Mouse (Mus musculus): ENCODE measurements around the gene Srp9. TPM values are rescaled to one million over a fixed set of nuclear protein-coding genes. Genes with fewer than 3 reads are reported as not detected.
A peak's percentile ranks its signal among the peaks of the same experiment; 100 is the strongest.
"Not testable (repeated sequence)": the region's sequence is repeated elsewhere in the genome, so short reads cannot be mapped to it uniquely, and the experiment has no call there.

The Srp9 gene
- polyA plus RNA-seq, 1 experiment: 75.1 TPM

- H3K4me2 ChIP-seq (ENCODE audit: low read depth); H3ac ChIP-seq (ENCODE audit: control insufficient read depth, insufficient read length); H3K79me2 ChIP-seq (ENCODE audit: control insufficient read depth, insufficient read depth); H3K27me3 ChIP-seq (ENCODE audit: control insufficient read depth, insufficient read depth, insufficient read length); H3K36me3 ChIP-seq (ENCODE audit: control insufficient read depth, insufficient read depth); H3K4me3 ChIP-seq: not testable (repeated sequence)
- TF ChIP-seq REST (IDR thresholded peaks at IDR 0.05; ENCODE audit: insufficient read depth, insufficient read length): peak; percentile 39
Measured at GRCm38 (mm10) chr1:182176985-182177384, 52.4 kb downstream of the Srp9 start.

GRCm38 (mm10) chr1:182181456-182182305 lies 57.1 kb downstream of the Srp9 start:
- H3K36me3 ChIP-seq (ENCODE audit: control insufficient read depth, insufficient read depth): no peaks in the 10 kb centered on the region
- H3K27me3 ChIP-seq (ENCODE audit: control insufficient read depth, insufficient read depth, insufficient read length): no peaks in the 10 kb centered on the region
- no peak overlapping the region for H3K4me3 ChIP-seq
- no peak overlapping the region for H3ac ChIP-seq (ENCODE audit: control insufficient read depth, insufficient read length)
- H3K4me2 ChIP-seq (ENCODE audit: low read depth): no peak overlapping the region
- TF ChIP-seq USF1 (IDR thresholded peaks at IDR 0.05; ENCODE audit: low read depth): no peak
- TF ChIP-seq SRF (IDR thresholded peaks at IDR 0.05; ENCODE audit: control insufficient read depth, insufficient read length, low read depth): no peak
- TF ChIP-seq REST (IDR thresholded peaks at IDR 0.05; ENCODE audit: insufficient read depth, insufficient read length): no peak
- no peak for TF ChIP-seq POLR2A (IDR thresholded peaks at IDR 0.05; ENCODE audit: insufficient read length, low read depth)
- TF ChIP-seq MYOG (IDR thresholded peaks at IDR 0.05; ENCODE audit: control insufficient read depth in 1 of 3, insufficient read depth in 1 of 3, insufficient read length in 2 of 3, low read depth in 2 of 3): no peak
- no peak for TF ChIP-seq MAX (IDR thresholded peaks at IDR 0.05; ENCODE audit: low read depth)
- no peak for TF ChIP-seq CEBPB (IDR thresholded peaks at IDR 0.05; ENCODE audit: insufficient read depth, poor library complexity, severe bottlenecking)
- no peak for TF ChIP-seq MYOD1 (IDR thresholded peaks at IDR 0.05; ENCODE audit: control insufficient read depth in 1 of 3, insufficient read length in 2 of 3, low read depth in 2 of 3)
- no peak for TF ChIP-seq TCF3 (IDR thresholded peaks at IDR 0.05; ENCODE audit: insufficient read length, low read depth)
- TF ChIP-seq POLR2AphosphoS2 (IDR thresholded peaks at IDR 0.05; ENCODE audit: insufficient read length, low read depth): no peak
- TF ChIP-seq TCF12 (IDR thresholded peaks at IDR 0.05; ENCODE audit: insufficient read depth, poor library complexity, severe bottlenecking): no peak
- TF ChIP-seq E2F4 (IDR thresholded peaks at IDR 0.05; ENCODE audit: insufficient read depth): no peak
- H3K79me2 ChIP-seq (ENCODE audit: control insufficient read depth, insufficient read depth): no peaks in the 10 kb centered on the region

Other genes starting within 250 kb of the Srp9 start
- 72.9 TPM for gene Enah, start 104.7 kb upstream of the Srp9 start, polyA plus RNA-seq (2012; fragmentation: generic; extraction: Trizol)
- gene Vmn1r1, start 39.7 kb downstream of the Srp9 start, polyA plus RNA-seq (2012; fragmentation: generic; extraction: Trizol): not detected
- gene Degs1, start 158.1 kb downstream of the Srp9 start, polyA plus RNA-seq (2012; fragmentation: generic; extraction: Trizol): 110 TPM
- gene Fbxo28, start 216.9 kb downstream of the Srp9 start, polyA plus RNA-seq (2012; fragmentation: generic; extraction: Trizol): 16.9 TPM